Mouse (Mus musculus): ENCODE measurements around the gene Catsperz. TPM values are rescaled to one million over a fixed set of nuclear protein-coding genes. Genes with fewer than 3 reads are reported as not detected.

Gene Catsperz
- total RNA-seq (2021) = not detected
- long read RNA-seq, experiment 1 = 0 reads
- long read RNA-seq, experiment 2 = 0 reads

DNA sequence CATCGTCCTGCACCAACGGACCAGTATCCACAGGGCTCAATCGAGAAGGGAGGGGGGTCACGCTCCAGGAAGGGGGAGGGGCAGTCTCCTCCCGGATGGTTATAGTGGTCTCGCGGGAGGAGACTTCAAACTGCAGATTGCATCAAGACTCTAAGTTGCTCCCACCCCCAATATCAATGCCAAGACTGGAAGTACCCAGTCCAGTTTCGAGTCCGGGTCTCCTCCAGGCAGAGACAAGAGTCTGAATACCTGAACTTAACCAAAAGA lies at the start of gene Catsperz:
Catsperz (minus strand) TSS at position 74 of the 267 bp plus-strand sequence.
- TF ChIP-seq CTCF (IDR thresholded peaks at IDR 0.05) = no peak
- H3K27ac ChIP-seq = 0 out of 2 replicates have a peak within 1 kb of the TSS, but pooled peaks have one; percentile 91
- no peak for DNase-seq
- H3K4me3 ChIP-seq = peak within 1 kb of the TSS; percentile 56
- intact Hi-C loops (cut with DNase I) = loop anchor here (2.0 kb wide), 1 partner anchor 44 kb away; no protein-coding TSS in a partner anchor

DNA sequence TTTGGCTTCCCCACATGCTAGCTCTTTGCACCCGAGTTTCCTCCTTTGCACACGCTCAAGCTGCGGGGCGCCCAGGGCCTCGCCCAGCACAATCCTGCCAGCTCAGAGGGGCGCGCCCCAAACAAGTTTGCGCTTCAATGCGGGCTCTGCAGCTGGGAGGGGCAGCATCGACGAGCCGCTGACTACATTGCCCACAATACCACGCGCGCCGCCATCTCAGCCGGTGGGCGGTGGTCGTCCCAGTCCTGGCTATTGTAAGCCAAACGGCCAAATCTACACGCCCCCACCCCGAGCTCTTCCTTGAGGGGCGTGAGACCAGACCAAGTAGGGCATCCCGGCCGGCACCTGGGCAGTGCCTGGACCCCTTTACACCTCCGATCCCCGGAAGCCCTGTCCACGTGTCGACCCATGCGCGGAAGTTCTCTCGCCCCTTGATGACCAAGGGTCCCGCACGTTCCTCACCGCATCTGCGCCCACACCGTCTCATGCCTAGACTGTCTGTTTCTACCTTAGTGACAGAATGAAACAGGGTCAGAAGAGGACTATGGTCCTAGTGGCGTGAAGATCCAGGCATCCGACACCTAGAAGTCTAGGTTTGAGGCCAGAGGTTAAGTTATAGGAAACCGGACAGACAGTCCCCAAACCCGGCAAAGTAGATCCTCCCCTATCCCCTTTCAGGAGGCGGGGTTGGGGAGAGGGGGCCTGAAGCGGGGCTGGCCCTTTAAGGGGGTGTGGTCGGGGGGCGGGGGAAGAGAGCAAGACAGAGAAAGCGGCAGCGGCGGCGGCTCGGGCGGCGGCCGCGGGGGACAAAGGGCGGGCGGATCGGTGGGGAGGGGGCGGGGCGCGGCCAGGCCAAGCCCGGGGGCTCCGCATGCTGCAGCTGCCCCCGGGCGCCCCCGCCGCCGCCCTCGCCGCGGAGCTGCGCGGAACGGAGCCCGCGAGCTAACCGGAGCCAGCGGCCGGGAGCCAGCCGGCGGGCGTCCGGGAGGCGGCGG lies 49.3 kb upstream of the Catsperz start, which contains the start of gene Ppp1r14b:
Ppp1r14b (plus strand) TSS at position 758 of the 995 bp plus-strand sequence.
- intact Hi-C loops (cut with DNase I) = no loop called here
- TF ChIP-seq CTCF (IDR thresholded peaks at IDR 0.05) = no peak
- peak within 1 kb of the TSS; percentile 100 for H3K27ac ChIP-seq
- peak within 1 kb of the TSS; percentile 95 for H3K4me3 ChIP-seq
- peak; percentile 92 for DNase-seq

DNA sequence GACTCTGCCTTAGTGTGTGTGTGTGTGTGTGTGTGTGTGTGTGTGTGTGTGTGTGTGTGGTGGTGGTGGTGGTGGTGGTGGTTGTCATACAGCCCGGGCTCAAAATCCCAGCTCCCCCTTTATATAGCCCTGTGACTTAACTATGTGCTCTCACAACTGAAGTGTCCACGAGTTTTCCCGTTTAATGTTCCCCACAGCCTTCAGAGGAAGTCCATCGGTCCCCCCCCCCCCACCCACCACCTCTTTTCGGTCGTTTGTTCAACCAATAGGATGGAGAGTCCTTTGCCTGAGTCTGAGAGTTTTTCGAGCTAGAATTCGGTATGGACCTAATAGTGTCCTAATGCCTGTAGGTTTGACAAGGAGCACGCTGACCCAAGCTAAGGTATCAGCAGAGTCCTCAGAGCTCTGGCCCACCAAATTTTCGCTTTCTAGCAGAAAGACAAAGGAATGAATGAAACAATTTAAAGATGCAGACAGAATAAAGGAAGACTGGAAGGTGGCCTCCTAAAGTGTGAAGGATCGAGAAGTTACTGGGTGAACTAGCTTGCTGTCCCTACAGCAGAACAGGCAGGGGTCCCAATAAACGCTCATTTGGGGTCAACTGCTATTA lies 48.5 kb upstream of the Catsperz start:
- intact Hi-C loops (cut with DNase I) = no loop called here
- no peak for DNase-seq
- peak overlapping the region; percentile 100 for H3K27ac ChIP-seq
- TF ChIP-seq CTCF (IDR thresholded peaks at IDR 0.05) = no peak
- peak overlapping the region; percentile 95 for H3K4me3 ChIP-seq

DNA sequence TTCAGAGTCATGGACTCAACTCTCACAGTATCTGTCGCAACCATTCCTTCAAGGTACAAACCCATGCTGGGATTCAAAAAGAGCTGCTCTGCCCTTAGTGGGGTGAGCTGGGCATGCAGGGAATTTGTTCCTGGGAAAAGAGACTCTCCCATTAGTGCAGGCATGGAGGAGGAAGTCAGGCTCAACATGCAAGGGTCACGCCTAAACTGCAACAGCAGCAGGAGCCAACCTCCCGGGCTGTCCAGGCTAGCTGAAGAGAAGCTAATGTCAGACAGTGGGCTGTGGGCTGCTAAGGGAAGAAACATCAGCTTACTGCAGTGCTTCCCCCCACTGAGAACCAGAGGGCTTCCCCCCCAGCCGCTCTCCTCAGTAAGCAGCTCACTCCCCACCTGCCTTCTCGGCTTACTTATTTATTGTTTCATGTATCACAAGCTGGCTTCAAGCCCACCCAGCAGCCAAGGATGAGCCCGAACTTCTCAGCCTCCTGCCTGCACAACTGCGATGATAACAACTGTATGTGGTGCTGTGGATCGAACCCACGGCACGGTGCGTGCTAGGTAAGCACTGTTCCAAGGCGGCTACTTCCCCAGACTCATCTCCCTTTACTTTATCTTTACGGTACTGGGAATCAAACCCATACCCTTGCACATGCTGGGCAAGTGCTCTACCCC lies 47.2 kb upstream of the Catsperz start:
- H3K27ac ChIP-seq = no peak overlapping the region
- intact Hi-C loops (cut with DNase I) = no loop called here

DNA sequence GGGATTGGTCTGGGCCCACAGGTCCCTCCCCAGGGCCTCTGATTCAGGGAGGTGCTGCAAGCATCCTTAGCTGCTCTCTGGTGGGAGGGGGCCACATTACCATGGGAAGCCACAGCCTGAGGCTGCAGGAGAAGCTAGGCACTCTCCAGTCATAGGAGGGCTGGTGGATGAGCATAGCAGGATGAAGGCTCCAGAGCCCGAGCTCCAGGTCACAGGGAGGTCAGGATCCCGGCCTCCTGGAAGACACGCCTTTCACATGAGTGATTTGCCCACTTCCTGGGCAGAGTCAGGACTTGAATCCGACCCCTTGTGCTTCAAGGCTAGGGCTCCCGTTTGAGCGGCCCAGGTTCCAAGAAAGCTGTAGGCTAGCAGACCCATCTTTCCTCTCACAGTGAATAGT lies 46.5 kb upstream of the Catsperz start:
- no peak for TF ChIP-seq CTCF (IDR thresholded peaks at IDR 0.05)
- no peak overlapping the region for H3K4me3 ChIP-seq
- intact Hi-C loops (cut with DNase I) = no loop called here
- DNase-seq = no peak
- H3K27ac ChIP-seq = 0 out of 2 replicates have a peak overlapping the region, but pooled peaks have one; percentile 31

More for the DNA sequence above, 47.2 kb upstream of the Catsperz start:
- no peak for TF ChIP-seq CTCF (IDR thresholded peaks at IDR 0.05)
- H3K4me3 ChIP-seq = no peak overlapping the region
- DNase-seq = no peak

DNA sequence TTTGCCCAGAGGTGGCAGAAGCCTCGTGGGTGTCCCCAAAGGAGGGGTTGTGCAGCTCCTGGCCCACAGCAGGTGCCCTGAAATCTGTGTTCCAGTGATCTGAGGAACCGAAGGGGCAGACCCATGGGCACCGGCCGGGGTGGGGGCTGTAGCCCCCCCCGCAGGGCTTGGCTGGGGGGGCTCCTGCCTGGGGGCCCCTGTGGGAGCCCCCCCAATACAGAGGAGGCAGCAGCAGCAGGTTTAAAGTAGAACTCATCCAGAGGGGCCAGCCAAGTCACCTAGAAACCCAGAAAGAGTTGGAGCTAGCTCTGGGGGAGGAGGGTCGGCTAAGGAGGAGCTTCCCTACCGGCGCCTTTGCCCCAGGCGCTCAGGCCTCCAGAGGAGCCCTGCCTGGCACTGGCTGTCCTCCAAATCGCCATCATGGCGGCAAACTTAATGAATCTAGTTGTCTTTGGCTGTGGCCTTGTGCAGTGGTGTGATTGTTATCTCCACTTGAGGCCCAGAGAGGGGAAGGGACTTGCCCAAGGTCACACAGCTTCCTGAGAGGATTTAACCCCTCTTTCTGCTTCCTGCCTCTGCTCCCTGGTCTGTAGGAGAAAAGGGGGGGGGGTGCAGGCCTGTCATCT lies 45.4 kb upstream of the Catsperz start:
- intact Hi-C loops (cut with DNase I) = no loop called here
- TF ChIP-seq CTCF (IDR thresholded peaks at IDR 0.05) = no peak
- H3K4me3 ChIP-seq = no peak overlapping the region
- no peak for DNase-seq
- H3K27ac ChIP-seq = peak overlapping the region; percentile 13; the same call in 1 of the 2 replicates

DNA sequence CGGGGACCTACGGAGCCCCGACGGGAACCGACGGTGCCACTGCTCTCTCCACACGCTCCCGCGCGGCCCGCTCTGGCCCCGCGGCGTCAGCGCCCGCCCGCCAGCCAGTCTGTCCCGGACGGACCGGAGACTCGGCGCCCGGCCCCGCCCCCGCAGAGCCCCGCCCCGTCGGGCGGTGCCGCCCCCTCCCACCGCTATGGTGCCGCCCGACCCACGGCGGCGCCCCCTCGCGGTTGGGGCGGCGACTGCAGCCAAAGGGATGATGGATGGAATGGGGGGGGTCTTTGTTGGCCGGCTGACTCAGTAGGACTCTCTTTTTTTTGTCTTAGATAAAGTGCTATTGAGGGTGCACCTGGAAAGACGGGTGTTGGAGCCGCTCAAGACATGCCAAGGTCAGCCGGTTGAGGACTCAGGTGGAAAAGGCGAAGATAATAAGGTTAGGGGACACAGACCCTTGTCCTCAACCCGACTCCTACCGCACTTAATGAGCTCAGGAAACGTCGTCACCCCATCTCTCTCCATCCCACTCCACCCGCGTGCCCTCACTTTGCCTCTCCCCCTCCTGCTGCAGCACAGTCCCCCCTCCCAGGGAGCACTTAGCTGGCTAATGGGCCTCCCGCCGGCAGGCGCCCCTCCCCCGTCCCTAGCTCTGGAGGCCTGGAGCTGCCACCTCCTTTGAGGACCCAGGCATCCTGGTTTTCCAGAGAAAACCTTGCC lies 44.6 kb upstream of the Catsperz start:
- peak; percentile 91 for DNase-seq
- intact Hi-C loops (cut with DNase I) = loop anchor here (2.0 kb wide), 2 partner anchors 17 to 45 kb away; partner anchors contain the start of gene Catsperz
- Histone ChIP-seq H3K4me3 (peak overlapping the region; percentile 98), H3K27ac (peak overlapping the region; percentile 93)
- TF ChIP-seq CTCF (IDR thresholded peaks at IDR 0.05) = peak; percentile 88

DNA sequence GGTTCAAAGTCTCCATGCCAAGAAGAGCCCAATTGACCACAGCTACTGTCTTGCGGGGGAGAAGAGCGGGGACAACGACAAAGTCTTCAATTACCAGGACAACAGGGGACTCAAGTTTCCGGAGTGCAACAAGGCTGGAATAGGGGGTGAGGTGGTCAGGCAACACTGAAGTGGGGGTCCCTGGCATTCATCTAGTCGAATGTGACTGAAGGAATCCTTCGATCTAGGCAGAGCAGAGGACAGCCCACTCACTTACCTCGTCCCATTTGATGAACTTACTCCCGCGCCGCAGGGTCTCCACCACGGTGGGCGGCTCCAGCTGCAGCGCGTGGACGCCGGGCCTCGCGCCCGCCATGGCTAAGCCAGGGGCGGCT lies 44.1 kb upstream of the Catsperz start:
- H3K4me3 ChIP-seq = peak overlapping the region; percentile 98
- intact Hi-C loops (cut with DNase I) = loop anchor here (2.0 kb wide), 2 partner anchors 16 to 44 kb away; partner anchors contain the start of gene Catsperz
- peak overlapping the region; percentile 93 for H3K27ac ChIP-seq
- no peak for DNase-seq
- TF ChIP-seq CTCF (IDR thresholded peaks at IDR 0.05) = no peak

DNA sequence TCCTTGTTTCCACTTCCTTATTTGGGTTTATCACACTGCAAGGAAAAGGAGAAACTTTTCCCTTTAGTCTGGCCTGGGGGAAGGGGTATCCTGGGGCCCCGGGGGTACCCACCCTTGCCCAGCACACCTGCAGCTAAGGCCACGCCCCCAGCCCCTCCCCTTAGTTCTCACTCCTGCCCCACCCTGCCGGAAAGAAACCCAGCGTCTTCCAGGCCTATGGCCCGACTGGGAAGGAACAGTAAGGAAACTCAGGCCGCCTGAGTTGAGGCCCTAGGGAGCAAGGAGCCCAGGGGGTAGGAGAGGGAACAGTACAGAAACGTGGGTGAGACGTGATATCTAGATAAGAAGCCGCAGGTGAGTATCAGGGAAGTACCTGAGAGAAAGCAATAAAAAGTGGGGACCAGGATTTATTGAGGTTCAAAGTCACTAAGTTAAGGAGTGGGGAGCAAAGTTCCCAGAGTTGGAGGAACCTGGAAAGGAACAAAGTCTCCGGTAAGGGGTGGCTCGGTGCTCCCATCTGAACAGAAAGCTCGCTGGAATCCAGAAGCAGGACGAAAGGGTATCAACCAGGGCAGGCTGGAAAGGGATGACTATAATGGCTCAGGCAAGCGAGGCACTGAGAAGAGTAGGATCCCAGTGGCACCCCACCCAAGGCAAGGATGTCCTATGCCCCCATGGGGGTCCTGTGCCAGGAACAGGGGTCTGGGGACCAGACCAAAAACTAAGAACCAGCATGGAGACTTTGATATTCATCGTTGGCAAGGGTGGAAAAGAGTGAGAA lies 43.5 kb upstream of the Catsperz start:
- Histone ChIP-seq H3K27ac (peak overlapping the region; percentile 93), H3K4me3 (peak overlapping the region; percentile 98)
- no peak for DNase-seq
- intact Hi-C loops (cut with DNase I) = loop anchor here (2.0 kb wide), 2 partner anchors 16 to 44 kb away; partner anchors contain the start of gene Catsperz
- TF ChIP-seq CTCF (IDR thresholded peaks at IDR 0.05) = no peak

DNA sequence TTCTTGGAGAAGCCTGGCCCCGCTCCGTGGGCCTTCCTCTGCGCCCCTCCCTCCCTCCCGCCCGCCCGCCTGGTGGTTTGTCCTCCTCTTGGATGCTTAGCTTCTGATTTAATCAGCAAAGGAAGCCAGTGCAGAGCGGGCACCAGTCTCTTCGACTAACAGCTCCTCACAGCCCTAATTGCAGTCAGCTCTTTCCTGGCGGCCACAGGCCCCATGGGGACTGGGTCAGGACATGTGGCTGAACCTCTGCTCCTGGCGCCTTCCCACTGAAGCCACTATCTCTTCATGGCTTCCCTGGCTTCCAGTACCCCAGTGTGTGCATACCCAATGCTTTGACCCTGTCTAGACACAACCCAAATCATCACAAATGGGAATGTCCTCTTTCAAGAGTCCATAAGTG lies 31.3 kb upstream of the Catsperz start:
- no peak for DNase-seq
- intact Hi-C loops (cut with DNase I) = no loop called here
- Histone ChIP-seq H3K4me3 (no peak overlapping the region), H3K27ac (no peak overlapping the region)
- no peak for TF ChIP-seq CTCF (IDR thresholded peaks at IDR 0.05)

GRCm38 (mm10) chr19:6955424-6955823 lies 30.2 kb upstream of the Catsperz start:
- no peak for TF ChIP-seq CTCF (IDR thresholded peaks at IDR 0.05)
- peak; percentile 22 for DNase-seq
- Histone ChIP-seq H3K27ac (no peak overlapping the region), H3K4me3 (no peak overlapping the region)
- intact Hi-C loops (cut with DNase I) = no loop called here

All from gastrocnemius, adult 2 months (tissue).